Mouse (Mus musculus): ENCODE measurements at regions not wholly inside any gene's neighbourhood (a gene's known extent, or its start where the extent isn't known, plus 50 kb on each side); places are given as distances from the start of the nearest gene placed in this dataset.
A peak's percentile ranks its signal among the peaks of the same experiment; 100 is the strongest.

- TF ChIP-seq CTCF (IDR thresholded peaks at IDR 0.05; ENCODE audit: low read depth), result no peak
- no peak for ATAC-seq (replicated peaks; ENCODE audit: low FRiP score, low read depth)
- no peak for DNase-seq (ENCODE audit: low spot score)
Measured at GRCm38 (mm10) chr16:76436290-76436689, 62.7 kb upstream of the Nrip1 start.

GRCm38 (mm10) chr16:76433076-76433825 is 59.6 kb upstream of the Nrip1 start:
- Histone ChIP-seq H3K36me3 (ENCODE audit: insufficient read depth, low read length) (no peaks in the 10 kb centered on the region), H3K9ac (ENCODE audit: low read depth, low read length) (no peak overlapping the region), H3K9me3 (replicated peaks; ENCODE audit: low read length) (no peaks in the 10 kb centered on the region), H3K27me3 (ENCODE audit: insufficient read depth, low read length) (no peaks in the 10 kb centered on the region), H3K27ac (no peak overlapping the region), H3K4me3 (replicated peaks; ENCODE audit: low read depth, low read length) (no peak overlapping the region), H3K4me2 (ENCODE audit: low read length) (peak overlapping the region; percentile 41), H3K4me1 (replicated peaks; ENCODE audit: insufficient read depth, low read length) (no peaks in the 10 kb centered on the region)
- 55% methylated on average over 24 of the region's 24 CpGs for WGBS
- ATAC-seq (replicated peaks; ENCODE audit: low FRiP score, low read depth) (no peak), DNase-seq (ENCODE audit: low spot score) (peak; percentile 11)
- TF ChIP-seq CTCF (IDR thresholded peaks at IDR 0.05; ENCODE audit: low read depth), result no peak

More at GRCm38 (mm10) chr16:76436290-76436689, 62.7 kb upstream of the Nrip1 start:
- no peak overlapping the region for H3K9ac ChIP-seq (ENCODE audit: low read depth, low read length)
- H3K27me3 ChIP-seq (ENCODE audit: insufficient read depth, low read length), result no peaks in the 10 kb centered on the region
- WGBS, result 88% methylated on average over 6 of the region's 6 CpGs
- H3K27ac ChIP-seq, result no peak overlapping the region
- H3K4me3 ChIP-seq (replicated peaks; ENCODE audit: low read depth, low read length), result no peak overlapping the region
- H3K4me1 ChIP-seq (replicated peaks; ENCODE audit: insufficient read depth, low read length), result no peaks in the 10 kb centered on the region
- no peaks in the 10 kb centered on the region for H3K36me3 ChIP-seq (ENCODE audit: insufficient read depth, low read length)
- no peak overlapping the region for H3K4me2 ChIP-seq (ENCODE audit: low read length)
- no peaks in the 10 kb centered on the region for H3K9me3 ChIP-seq (replicated peaks; ENCODE audit: low read length)

GRCm38 (mm10) chr16:76432304-76432703 is 58.7 kb upstream of the Nrip1 start:
- Histone ChIP-seq H3K9me3 (replicated peaks; ENCODE audit: low read length) (no peaks in the 10 kb centered on the region), H3K27me3 (ENCODE audit: insufficient read depth, low read length) (no peaks in the 10 kb centered on the region)
- DNase-seq (ENCODE audit: low spot score), result no peak

GRCm38 (mm10) chr16:76429156-76429555 is 55.5 kb upstream of the Nrip1 start:
- H3K4me1 ChIP-seq (replicated peaks; ENCODE audit: insufficient read depth, low read length), result no peaks in the 10 kb centered on the region
- no peak for TF ChIP-seq CTCF (IDR thresholded peaks at IDR 0.05; ENCODE audit: low read depth)
- H3K9me3 ChIP-seq (replicated peaks; ENCODE audit: low read length), result no peaks in the 10 kb centered on the region
- H3K27me3 ChIP-seq (ENCODE audit: insufficient read depth, low read length), result no peaks in the 10 kb centered on the region
- H3K9ac ChIP-seq (ENCODE audit: low read depth, low read length), result no peak overlapping the region
- no peak overlapping the region for H3K4me3 ChIP-seq (replicated peaks; ENCODE audit: low read depth, low read length)
- no peak overlapping the region for H3K4me2 ChIP-seq (ENCODE audit: low read length)
- no peaks in the 10 kb centered on the region for H3K36me3 ChIP-seq (ENCODE audit: insufficient read depth, low read length)
- 92% methylated on average over 3 of the region's 3 CpGs for WGBS
- DNase-seq (ENCODE audit: low spot score) (no peak), ATAC-seq (replicated peaks; ENCODE audit: low FRiP score, low read depth) (no peak)
- no peak overlapping the region for H3K27ac ChIP-seq

More at GRCm38 (mm10) chr16:76432304-76432703, 58.7 kb upstream of the Nrip1 start:
- Histone ChIP-seq H3K4me1 (replicated peaks; ENCODE audit: insufficient read depth, low read length) (no peaks in the 10 kb centered on the region), H3K27ac (no peak overlapping the region), H3K4me3 (replicated peaks; ENCODE audit: low read depth, low read length) (no peak overlapping the region), H3K9ac (ENCODE audit: low read depth, low read length) (no peak overlapping the region), H3K4me2 (ENCODE audit: low read length) (no peak overlapping the region), H3K36me3 (ENCODE audit: insufficient read depth, low read length) (no peaks in the 10 kb centered on the region)
- ATAC-seq (replicated peaks; ENCODE audit: low FRiP score, low read depth), result no peak
- TF ChIP-seq CTCF (IDR thresholded peaks at IDR 0.05; ENCODE audit: low read depth), result no peak
- 68% methylated on average over 9 of the region's 9 CpGs for WGBS

GRCm38 (mm10) chr16:76423964-76424363 is 50.3 kb upstream of the Nrip1 start:
- 79% methylated on average over 14 of the region's 14 CpGs for WGBS
- H3K27ac ChIP-seq, result no peak overlapping the region
- H3K4me1 ChIP-seq (replicated peaks; ENCODE audit: insufficient read depth, low read length), result no peaks in the 10 kb centered on the region
- H3K36me3 ChIP-seq (ENCODE audit: insufficient read depth, low read length), result no peaks in the 10 kb centered on the region
- no peak for DNase-seq (ENCODE audit: low spot score)
- no peak for ATAC-seq (replicated peaks; ENCODE audit: low FRiP score, low read depth)
- no peak overlapping the region for H3K9ac ChIP-seq (ENCODE audit: low read depth, low read length)
- no peaks in the 10 kb centered on the region for H3K9me3 ChIP-seq (replicated peaks; ENCODE audit: low read length)
- no peak for TF ChIP-seq CTCF (IDR thresholded peaks at IDR 0.05; ENCODE audit: low read depth)
- no peak overlapping the region for H3K4me3 ChIP-seq (replicated peaks; ENCODE audit: low read depth, low read length)
- H3K27me3 ChIP-seq (ENCODE audit: insufficient read depth, low read length), result no peaks in the 10 kb centered on the region
- H3K4me2 ChIP-seq (ENCODE audit: low read length), result no peak overlapping the region

Data from kidney, postnatal 0 days (tissue).